Mouse (Mus musculus): Measurements from ENCODE around the gene Ssbp1.

Ssbp1 gene

GRCm38 (mm10) chr6:40465710-40466109, 5.4 kb upstream of the Ssbp1 start:
- DNase-seq (ENCODE audit: low read depth, low spot score): no peak

DNA sequence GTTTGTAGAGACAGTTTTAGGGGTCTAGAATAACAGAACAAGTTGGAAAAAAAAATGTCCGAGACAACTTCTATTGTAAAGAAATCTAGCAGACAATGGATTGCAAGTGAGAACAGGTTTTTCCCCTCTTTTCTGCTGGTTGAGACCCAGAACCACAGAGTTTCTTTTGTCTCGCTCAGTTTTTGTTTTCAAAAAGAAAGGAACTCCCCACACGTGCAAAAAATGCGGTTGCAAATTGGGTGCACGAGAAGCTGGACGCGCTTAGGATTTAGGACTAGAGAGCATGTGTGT, 513 bp downstream of the Ssbp1 start:
- no peak for DNase-seq (ENCODE audit: low read depth, low spot score)

DNA sequence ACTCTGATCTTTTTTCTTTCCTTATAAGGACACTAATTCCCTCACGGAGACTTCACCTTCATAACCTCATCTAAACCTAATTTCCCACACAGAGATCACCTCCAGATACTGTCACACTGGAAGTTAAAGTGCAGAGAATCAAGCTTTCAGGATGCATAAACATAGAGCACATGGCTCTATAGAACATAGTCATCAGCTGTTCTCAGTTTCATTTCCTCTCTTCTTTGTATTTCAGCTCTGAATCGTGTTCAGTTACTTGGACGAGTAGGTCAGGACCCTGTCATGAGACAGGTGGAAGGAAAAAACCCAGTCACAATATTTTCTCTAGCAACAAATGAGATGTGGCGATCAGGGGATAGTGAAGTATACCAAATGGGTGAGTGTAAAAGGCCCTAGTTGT, 5.0 kb downstream of the Ssbp1 start:
- no peak for DNase-seq (ENCODE audit: low read depth, low spot score)

DNA sequence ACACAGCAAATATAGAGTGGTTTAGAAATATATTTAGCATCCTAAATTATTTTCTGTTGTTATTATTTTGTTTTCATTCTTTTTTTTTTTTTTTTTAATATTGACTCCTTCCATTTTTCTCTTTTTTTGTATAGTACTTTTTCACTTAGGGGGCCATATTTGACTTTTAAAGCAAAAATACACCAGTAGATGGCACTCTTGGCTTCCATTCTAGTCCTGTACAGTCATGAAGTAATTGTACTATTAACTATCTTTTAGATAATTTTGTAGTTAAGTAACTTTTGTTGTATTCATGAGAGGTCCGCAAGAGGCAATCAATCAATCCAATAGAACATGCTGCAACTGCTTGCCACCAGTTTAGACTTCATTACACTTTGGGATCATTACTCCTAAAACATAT, 8.6 kb downstream of the Ssbp1 start:
- DNase-seq (ENCODE audit: low read depth, low spot score): peak; percentile 6

DNA sequence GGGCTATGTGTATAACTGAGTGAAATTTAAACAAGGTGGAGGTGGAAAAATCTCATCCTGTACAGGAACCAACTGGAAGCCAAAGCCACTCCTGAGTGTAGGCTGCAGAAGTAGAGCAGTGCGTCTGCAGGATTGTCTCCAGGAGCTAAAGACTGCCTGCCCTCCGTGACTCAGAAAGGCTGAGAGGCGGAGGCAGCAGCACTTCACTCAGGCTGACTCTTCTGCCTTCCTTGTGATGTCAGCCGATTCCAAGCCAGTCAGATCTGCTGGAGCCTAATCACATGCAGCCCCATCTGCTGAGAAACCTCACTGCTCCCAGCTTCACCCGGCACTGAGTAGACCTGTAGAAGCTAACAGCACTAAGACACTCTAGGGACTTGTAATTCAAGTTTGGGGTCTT, 11.2 kb downstream of the Ssbp1 start:
- peak; percentile 28 for DNase-seq (ENCODE audit: low read depth, low spot score)

GRCm38 (mm10) chr6:40490933-40491332, 19.8 kb downstream of the Ssbp1 start, which contains the start of gene Tas2r137:
TSS of gene Tas2r137 (plus strand) at chr6:40491233.
- DNase-seq (ENCODE audit: low read depth, low spot score): no peak

GRCm38 (mm10) chr6:40493229-40493628, 22.1 kb downstream of the Ssbp1 start, which contains the start of gene Tas2r108:
TSS of gene Tas2r108 (plus strand) at chr6:40493529.
- no peak for DNase-seq (ENCODE audit: low read depth, low spot score)

- DNase-seq (ENCODE audit: low read depth, low spot score): no peak
These were observed 48.3 kb downstream of the Ssbp1 start, which contains the start of gene Prss37 for GRCm38 (mm10) chr6:40519408-40519807. TSS of gene Prss37 (minus strand) at chr6:40519508.
